Mouse (Mus musculus): ENCODE data around the gene Col24a1. TPM values are rescaled to one million over a fixed set of nuclear protein-coding genes. Genes with fewer than 3 reads are reported as not detected.

The Col24a1 gene
- total and polyA plus RNA-seq, 2 experiments = 0.05 to 0.28 TPM

GRCm38 (mm10) chr3:145259678-145260077 is 32.6 kb upstream of the Col24a1 start:
- 80% methylated on average over 6 of the region's 6 CpGs for WGBS
- no peak for TF ChIP-seq POLR2A (IDR thresholded peaks at IDR 0.05; ENCODE audit: extremely low read depth, insufficient read depth, low read length)
- no peak for TF ChIP-seq CTCF (IDR thresholded peaks at IDR 0.05; ENCODE audit: low read depth, low read length)
- no peak for DNase-seq (ENCODE audit: extremely low read depth, low read depth, low spot score)
- Histone ChIP-seq H3K79me2 (ENCODE audit: control insufficient read depth, insufficient read depth, low read length) (no peaks in the 10 kb centered on the region), H3K36me3 (ENCODE audit: control insufficient read depth, insufficient read depth, low read length) (no peaks in the 10 kb centered on the region), H3K27ac (replicated peaks; ENCODE audit: insufficient read depth, low read depth, low read length) (no peak overlapping the region), H3K9ac (ENCODE audit: low read depth, low read length) (no peak overlapping the region), H3K4me3 (ENCODE audit: insufficient read depth, low read depth, low read length) (no peak overlapping the region), H3K4me1 (ENCODE audit: control insufficient read depth, insufficient read depth, low read length) (no peaks in the 10 kb centered on the region), H3K27me3 (ENCODE audit: control insufficient read depth, insufficient read depth, low read length) (no peaks in the 10 kb centered on the region)

- Histone ChIP-seq H3K36me3 (ENCODE audit: control insufficient read depth, insufficient read depth, low read length) (no peaks in the 10 kb centered on the region), H3K27me3 (ENCODE audit: control insufficient read depth, insufficient read depth, low read length) (no peaks in the 10 kb centered on the region), H3K4me3 (ENCODE audit: insufficient read depth, low read depth, low read length) (no peak overlapping the region), H3K79me2 (ENCODE audit: control insufficient read depth, insufficient read depth, low read length) (no peaks in the 10 kb centered on the region), H3K27ac (replicated peaks; ENCODE audit: insufficient read depth, low read depth, low read length) (no peak overlapping the region), H3K4me1 (ENCODE audit: control insufficient read depth, insufficient read depth, low read length) (no peaks in the 10 kb centered on the region), H3K9ac (ENCODE audit: low read depth, low read length) (no peak overlapping the region)
- no peak for DNase-seq (ENCODE audit: extremely low read depth, low read depth, low spot score)
- TF ChIP-seq CTCF (IDR thresholded peaks at IDR 0.05; ENCODE audit: low read depth, low read length) (no peak), POLR2A (IDR thresholded peaks at IDR 0.05; ENCODE audit: extremely low read depth, insufficient read depth, low read length) (no peak)
- 82% methylated on average over 4 of the region's 4 CpGs for WGBS
These were observed 29.1 kb upstream of the Col24a1 start for GRCm38 (mm10) chr3:145263131-145263530.

GRCm38 (mm10) chr3:145268066-145268465 is 24.2 kb upstream of the Col24a1 start:
- Histone ChIP-seq H3K27ac (replicated peaks; ENCODE audit: insufficient read depth, low read depth, low read length) (no peak overlapping the region), H3K79me2 (ENCODE audit: control insufficient read depth, insufficient read depth, low read length) (no peaks in the 10 kb centered on the region), H3K36me3 (ENCODE audit: control insufficient read depth, insufficient read depth, low read length) (no peaks in the 10 kb centered on the region), H3K9ac (ENCODE audit: low read depth, low read length) (no peak overlapping the region), H3K27me3 (ENCODE audit: control insufficient read depth, insufficient read depth, low read length) (no peaks in the 10 kb centered on the region), H3K4me3 (ENCODE audit: insufficient read depth, low read depth, low read length) (no peak overlapping the region), H3K4me1 (ENCODE audit: control insufficient read depth, insufficient read depth, low read length) (no peaks in the 10 kb centered on the region)
- 21% methylated on average over 7 of the region's 7 CpGs for WGBS
- peak; percentile 16 for DNase-seq (ENCODE audit: extremely low read depth, low read depth, low spot score)
- TF ChIP-seq POLR2A (IDR thresholded peaks at IDR 0.05; ENCODE audit: extremely low read depth, insufficient read depth, low read length) (no peak), CTCF (IDR thresholded peaks at IDR 0.05; ENCODE audit: low read depth, low read length) (no peak)

- Histone ChIP-seq H3K27me3 (ENCODE audit: control insufficient read depth, insufficient read depth, low read length) (no peaks in the 10 kb centered on the region), H3K4me3 (ENCODE audit: insufficient read depth, low read depth, low read length) (no peak overlapping the region), H3K36me3 (ENCODE audit: control insufficient read depth, insufficient read depth, low read length) (no peaks in the 10 kb centered on the region), H3K79me2 (ENCODE audit: control insufficient read depth, insufficient read depth, low read length) (no peaks in the 10 kb centered on the region), H3K27ac (replicated peaks; ENCODE audit: insufficient read depth, low read depth, low read length) (no peak overlapping the region), H3K9ac (ENCODE audit: low read depth, low read length) (no peak overlapping the region), H3K4me1 (ENCODE audit: control insufficient read depth, insufficient read depth, low read length) (no peaks in the 10 kb centered on the region)
- TF ChIP-seq POLR2A (IDR thresholded peaks at IDR 0.05; ENCODE audit: extremely low read depth, insufficient read depth, low read length) (no peak), CTCF (IDR thresholded peaks at IDR 0.05; ENCODE audit: low read depth, low read length) (no peak)
- DNase-seq (ENCODE audit: extremely low read depth, low read depth, low spot score) = no peak
- 74% methylated on average over 6 of the region's 6 CpGs for WGBS
These were observed 18.1 kb upstream of the Col24a1 start for GRCm38 (mm10) chr3:145274191-145274590.

GRCm38 (mm10) chr3:145293207-145293606 is 935 bp downstream of the Col24a1 start:
- 8% methylated on average over 9 of the region's 9 CpGs for WGBS

GRCm38 (mm10) chr3:145293623-145294307 is 1.5 kb downstream of the Col24a1 start:
- Histone ChIP-seq H3K9ac (ENCODE audit: low read depth, low read length) (no peak overlapping the region), H3K79me2 (ENCODE audit: control insufficient read depth, insufficient read depth, low read length) (no peaks in the 10 kb centered on the region), H3K27me3 (ENCODE audit: control insufficient read depth, insufficient read depth, low read length) (peaks cover 7% of the 10 kb centered on the region; the same call in 1 of the 2 replicates), H3K4me1 (ENCODE audit: control insufficient read depth, insufficient read depth, low read length) (no peaks in the 10 kb centered on the region), H3K27ac (replicated peaks; ENCODE audit: insufficient read depth, low read depth, low read length) (no peak overlapping the region), H3K4me3 (ENCODE audit: insufficient read depth, low read depth, low read length) (no peak overlapping the region; the same call in 1 of the 2 replicates), H3K36me3 (ENCODE audit: control insufficient read depth, insufficient read depth, low read length) (no peaks in the 10 kb centered on the region)
- DNase-seq (ENCODE audit: extremely low read depth, low read depth, low spot score) = no peak
- no peak for TF ChIP-seq POLR2A (IDR thresholded peaks at IDR 0.05; ENCODE audit: extremely low read depth, insufficient read depth, low read length)
- TF ChIP-seq CTCF (IDR thresholded peaks at IDR 0.05; ENCODE audit: low read depth, low read length) = no peak
- WGBS = 56% methylated on average over 12 of the region's 12 CpGs

More at GRCm38 (mm10) chr3:145293207-145293606, 935 bp downstream of the Col24a1 start:
- Histone ChIP-seq H3K4me1 (ENCODE audit: control insufficient read depth, insufficient read depth, low read length) (no peaks in the 10 kb centered on the region), H3K4me3 (ENCODE audit: insufficient read depth, low read depth, low read length) (peak overlapping the region; percentile 50), H3K36me3 (ENCODE audit: control insufficient read depth, insufficient read depth, low read length) (no peaks in the 10 kb centered on the region), H3K9ac (ENCODE audit: low read depth, low read length) (peak overlapping the region; percentile 53; the same call in 1 of the 2 replicates), H3K27me3 (ENCODE audit: control insufficient read depth, insufficient read depth, low read length) (peaks cover 7% of the 10 kb centered on the region; the same call in 1 of the 2 replicates), H3K27ac (replicated peaks; ENCODE audit: insufficient read depth, low read depth, low read length) (peak overlapping the region; percentile 51), H3K79me2 (ENCODE audit: control insufficient read depth, insufficient read depth, low read length) (no peaks in the 10 kb centered on the region)
- peak; percentile 16 for DNase-seq (ENCODE audit: extremely low read depth, low read depth, low spot score)
- TF ChIP-seq CTCF (IDR thresholded peaks at IDR 0.05; ENCODE audit: low read depth, low read length) (no peak), POLR2A (IDR thresholded peaks at IDR 0.05; ENCODE audit: extremely low read depth, insufficient read depth, low read length) (no peak)

All from liver, adult 2 months (tissue).